Mouse (Mus musculus): Measurements from ENCODE around the gene Vps33b.

DNA sequence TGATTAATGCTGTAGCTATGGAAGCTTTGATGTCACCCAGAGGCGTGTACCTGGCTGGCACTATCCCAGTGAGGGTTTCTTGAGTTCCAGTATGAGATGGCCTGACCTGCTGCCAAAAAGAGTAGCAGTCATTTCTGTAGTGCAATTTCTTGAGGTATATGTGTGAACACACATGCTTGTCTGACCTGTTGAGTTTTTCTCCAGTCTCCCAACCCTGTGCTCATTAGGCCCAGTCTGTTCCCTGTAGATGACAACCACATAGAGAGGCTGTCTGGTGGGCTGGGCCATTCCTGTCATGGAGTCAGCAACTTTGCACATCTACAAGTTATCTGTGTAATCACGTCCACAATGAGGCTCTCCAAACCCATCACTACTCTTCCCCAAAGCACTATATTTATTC is 46.3 kb downstream of the Vps33b start:
- no peak for TF ChIP-seq CTCF (IDR thresholded peaks at IDR 0.05; ENCODE audit: extremely low read depth, insufficient read depth, insufficient read length, insufficient replicate concordance)
- TF ChIP-seq POLR2A (IDR thresholded peaks at IDR 0.05; ENCODE audit: low read depth, low read length), result no peak

All from spleen, adult 2 months (tissue).